Mouse (Mus musculus) ovary, adult 2 months (tissue): Measurements from ENCODE around the gene Chtop. TPM values are rescaled to one million over a fixed set of nuclear protein-coding genes. Genes with fewer than 3 reads are reported as not detected.

Experiments used
- polyA plus RNA-seq: library from polyadenylated mRNA; depleted of rRNA; stranded (reverse); fragments of >200 nt; gene quantifications from 2 replicates; pipeline ENCODE4 v1.2.3, GENCODE M21; 2012; rRNA removed

The Chtop gene
- 51.9 and 52.0 TPM in 2 replicates for polyA plus RNA-seq

DNA sequence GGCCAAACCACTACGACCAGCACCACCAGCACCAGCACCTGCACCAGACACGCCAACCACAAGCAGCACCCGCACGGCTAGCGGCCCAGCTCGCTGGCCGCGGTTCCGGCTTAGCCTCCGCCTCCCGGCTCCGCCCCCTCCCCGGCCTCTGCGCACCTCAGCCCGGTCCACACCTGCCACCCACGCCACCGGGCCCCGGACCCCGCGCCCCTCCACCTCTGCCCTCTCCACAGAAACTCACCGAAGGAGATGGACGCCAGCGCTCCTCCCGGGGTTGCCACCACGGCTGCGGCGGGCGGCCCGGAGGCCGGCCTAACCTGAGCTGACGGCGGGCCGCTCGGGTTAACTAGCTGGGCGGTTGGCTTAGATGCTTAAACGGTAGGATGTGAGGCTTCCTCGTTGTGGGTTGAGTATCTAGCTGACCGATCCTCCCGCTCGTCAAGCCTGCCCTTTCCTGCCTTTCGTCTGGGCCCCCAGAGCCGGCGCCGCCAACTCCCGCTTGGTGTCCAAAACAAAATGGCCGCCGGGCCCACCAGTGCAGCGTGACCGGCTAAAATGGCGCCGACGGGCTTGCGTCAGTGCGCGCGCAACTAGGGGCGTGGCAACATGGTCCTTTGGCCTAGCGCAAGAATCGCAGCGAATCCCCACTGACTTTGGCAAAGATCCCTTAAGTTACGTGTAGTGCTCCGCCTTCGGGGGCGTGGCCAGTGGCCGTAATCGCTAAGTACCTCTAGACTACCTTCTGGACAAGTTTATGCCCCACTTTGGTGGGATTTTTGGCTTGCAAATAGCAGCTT is at the start of gene Chtop:
TSS of gene Chtop (minus strand) at position 549 of the 797 bp plus-strand sequence.

DNA sequence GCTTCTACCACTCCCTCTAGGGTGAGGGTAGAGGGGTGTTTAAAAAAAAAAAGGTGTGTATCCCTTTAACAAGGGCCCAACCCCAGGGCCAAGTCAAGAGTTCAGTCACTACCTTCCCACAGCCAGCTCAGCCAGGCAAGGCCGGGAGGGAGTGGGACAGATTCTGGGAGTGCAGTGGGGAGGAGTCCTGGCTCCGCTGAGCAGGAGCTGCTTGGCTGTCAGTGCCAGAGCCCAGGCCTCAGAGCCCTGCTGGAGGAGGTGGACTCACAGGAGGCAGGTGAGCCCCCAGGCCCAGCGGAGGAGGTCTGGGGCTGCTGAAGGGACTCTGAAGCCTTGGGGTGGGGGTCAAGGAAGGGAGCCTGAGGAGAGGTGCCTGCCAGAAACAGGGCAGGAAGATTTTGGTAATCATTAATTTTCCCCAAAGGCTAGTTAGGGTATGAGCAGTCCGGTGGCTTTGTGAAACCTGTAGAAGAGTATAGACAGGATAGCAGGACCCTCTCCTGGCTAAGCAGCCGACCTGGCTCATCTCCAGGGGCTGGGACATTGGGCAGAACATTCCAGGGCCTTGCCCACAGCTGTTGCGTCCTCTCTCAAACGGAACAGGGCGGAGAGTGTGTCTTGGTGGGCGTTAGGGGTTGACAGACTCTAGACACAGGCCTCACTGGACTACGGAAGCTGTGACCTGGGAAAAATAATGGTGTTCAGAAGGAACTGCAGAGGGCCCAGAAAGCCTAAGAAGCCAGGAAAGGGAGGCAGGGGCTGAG is 28.0 kb upstream of the Chtop start, which contains the start of gene S100a16:
TSS of gene S100a16 (plus strand) at position 114 of the 764 bp plus-strand sequence.

DNA sequence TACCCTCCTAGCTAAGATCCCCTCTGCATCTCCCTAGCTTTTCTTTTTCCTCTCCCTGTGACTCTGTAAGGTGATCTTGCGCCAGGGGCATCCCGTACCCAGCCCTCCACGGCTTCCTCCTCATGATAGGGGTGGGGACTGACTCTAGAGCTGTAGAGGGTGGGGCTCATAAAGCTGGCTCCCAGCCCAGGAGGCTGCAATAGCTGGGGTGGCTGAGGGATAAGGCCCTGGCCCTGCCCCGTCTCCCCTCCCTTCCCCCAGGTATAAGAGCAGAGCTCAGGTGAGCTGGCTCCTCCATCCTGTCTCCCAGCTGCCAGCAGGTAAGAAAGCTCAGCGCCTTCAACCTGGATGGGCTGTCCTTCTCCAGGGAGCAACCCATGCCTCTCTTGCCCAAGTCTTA is 17.3 kb upstream of the Chtop start, which contains the start of gene S100a14:
TSS of gene S100a14 (plus strand) at position 277 of the 400 bp plus-strand sequence.

DNA sequence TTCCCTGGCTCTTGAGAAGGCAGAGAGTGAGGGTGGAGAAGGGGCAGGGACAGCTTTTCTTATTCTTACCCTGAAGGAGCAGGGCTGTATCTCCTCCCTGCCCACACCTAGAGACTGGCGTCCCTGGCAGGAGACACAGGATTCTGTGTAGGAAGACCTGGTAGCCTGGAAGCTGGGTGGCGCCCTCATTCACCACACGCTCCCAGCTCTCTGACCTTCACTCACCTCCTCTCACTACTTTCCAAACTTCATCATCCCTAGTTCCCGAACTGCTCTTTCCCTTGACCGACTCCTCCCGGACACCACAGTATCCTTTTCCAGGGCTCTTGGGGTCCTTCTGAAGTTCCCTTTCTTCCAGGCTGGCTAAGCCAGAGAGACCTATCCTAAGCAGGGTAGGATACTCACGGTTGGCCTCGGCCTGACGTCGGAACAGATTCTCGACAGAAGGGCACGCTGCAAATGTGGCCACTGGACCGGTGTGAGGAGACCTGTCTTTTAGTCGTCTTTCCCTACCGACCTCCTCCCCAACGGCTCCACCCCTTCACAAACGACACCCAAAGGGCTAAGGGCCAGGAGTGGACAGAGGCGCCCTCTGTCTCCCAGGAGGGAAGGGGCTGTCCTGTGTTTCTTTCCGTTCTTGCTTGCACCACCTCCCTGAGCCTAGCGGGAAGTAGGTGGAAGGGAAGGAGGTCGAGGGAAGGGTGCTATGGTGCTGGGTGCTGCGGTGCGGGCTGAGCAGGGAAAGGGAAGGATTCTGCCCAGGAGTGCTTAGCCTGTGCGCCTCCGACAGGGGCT is 4.7 kb upstream of the Chtop start, which contains the start of the genes S100a1 and S100a13:
TSS of gene S100a1 (minus strand) at position 597 of the 795 bp plus-strand sequence.
TSS of gene S100a13 (plus strand) at position 640 of the 795 bp plus-strand sequence.

DNA sequence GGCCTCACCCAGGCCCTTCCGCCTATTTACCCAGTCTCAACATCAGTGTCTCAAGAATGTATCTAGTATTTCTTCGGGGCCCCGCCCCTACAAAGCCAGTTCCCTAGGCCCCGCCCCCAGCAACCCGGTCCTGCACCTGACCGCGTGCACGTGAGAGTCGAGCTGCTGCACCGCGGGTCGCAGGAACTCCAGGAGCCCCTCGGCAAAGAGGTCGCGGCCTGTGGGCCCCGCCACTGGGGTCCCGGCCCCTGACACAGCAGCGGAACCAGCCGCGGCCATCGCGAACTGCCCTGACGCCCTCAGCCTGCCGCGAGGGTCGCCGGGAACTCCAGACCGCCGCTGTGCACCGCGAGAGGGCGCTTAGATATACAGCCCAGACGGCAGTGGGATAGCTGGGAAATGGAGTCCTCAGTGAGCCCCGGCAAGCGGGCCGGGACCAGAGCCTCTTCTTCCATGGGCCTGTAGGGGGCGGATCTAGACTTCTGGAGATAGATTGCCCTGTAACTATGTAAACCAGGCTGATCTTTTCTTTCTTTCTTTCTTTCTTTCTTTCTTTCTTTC is 18.5 kb downstream of the Chtop start, which contains the start of gene Snapin:
TSS of gene Snapin (minus strand) at position 338 of the 561 bp plus-strand sequence.

DNA sequence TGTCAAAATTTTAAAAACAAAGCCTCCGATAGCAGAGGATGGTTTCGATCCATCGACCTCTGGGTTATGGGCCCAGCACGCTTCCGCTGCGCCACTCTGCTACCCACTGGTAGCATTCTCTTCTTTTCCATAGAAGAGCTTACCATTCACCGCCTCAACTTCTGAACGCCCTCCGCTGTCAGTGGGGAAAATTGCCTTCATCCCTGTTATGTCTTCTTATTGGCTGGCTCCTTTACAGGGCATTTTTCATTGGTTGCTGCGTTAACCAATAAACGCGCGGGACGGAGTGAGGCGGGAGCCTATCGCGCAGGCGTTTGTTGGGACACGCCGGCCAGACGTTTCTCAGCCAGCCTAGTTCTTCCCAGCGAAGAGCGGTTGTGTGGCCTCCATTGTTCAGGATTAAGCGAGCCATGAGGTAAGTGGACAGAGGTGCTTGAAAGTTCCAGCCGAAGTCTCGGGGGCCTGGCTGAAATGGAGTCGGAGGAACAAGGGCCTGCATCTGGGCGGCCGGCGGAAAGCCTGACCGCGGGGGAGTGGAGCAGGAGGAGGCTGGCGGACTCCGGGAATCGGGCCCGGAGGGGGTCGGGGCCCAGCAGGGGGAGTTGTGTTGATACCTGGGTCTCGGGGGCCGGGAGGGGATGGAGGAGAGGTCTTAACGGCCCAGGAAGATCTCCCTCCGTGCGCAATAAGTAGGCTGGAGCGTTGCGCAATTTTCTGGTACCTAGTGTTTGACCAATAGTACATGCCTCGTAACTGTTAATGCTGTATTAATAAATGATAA is 33.3 kb downstream of the Chtop start, which contains the start of gene Ilf2:
TSS of gene Ilf2 (plus strand) at position 296 of the 781 bp plus-strand sequence.

DNA sequence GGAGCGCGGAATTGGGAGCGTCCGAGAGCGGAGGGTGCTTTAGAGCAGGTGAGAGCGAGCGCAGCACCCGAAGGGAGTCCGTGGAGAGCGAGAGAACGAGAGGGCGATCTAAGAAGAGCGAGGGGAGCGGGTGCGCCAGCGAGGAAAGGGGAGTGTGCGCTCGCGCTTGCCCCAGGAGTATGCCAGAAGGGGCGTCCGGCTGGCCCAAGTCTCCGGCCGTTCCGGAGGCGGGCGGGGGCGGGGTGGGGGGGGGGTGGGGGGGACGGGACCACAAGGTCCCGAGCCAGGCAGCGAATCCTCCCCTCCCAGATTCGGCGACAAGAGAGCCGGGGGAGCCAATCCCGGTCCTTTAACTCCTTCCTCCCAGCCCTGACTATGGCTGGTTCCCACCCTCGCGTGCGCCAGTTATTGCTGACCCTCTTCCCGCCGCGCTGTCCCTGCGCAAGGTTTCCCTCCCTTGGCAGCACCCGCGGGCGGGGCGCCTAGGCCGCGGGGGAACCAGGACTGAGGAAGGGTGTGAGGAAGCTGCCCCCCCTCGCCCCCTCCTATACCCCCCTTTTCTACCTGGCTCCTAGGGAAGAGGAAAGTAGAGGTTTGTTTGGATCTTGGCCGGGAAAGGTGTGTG is 43.5 kb downstream of the Chtop start, which contains the start of gene Npr1:
TSS of gene Npr1 (minus strand) at position 181 of the 625 bp plus-strand sequence.

Other genes starting within 250 kb of the Chtop start
- 46.7 and 50.1 TPM in 2 replicates for gene Dennd4b, start 244.3 kb downstream of the Chtop start, polyA plus RNA-seq
- 23.1 and 34.5 TPM in 2 replicates for gene Gatad2b, start 216.3 kb downstream of the Chtop start, polyA plus RNA-seq
- 89.8 and 106 TPM in 2 replicates for gene Slc27a3, start 119.6 kb downstream of the Chtop start, polyA plus RNA-seq
- 52.9 and 54.0 TPM in 2 replicates for gene Ints3, start 75.9 kb downstream of the Chtop start, polyA plus RNA-seq
- 182 and 195 TPM in 2 replicates for gene Npr1, start 43.6 kb downstream of the Chtop start, polyA plus RNA-seq
- gene Ilf2, start 33.4 kb downstream of the Chtop start, polyA plus RNA-seq = 22.2 and 28.1 TPM in 2 replicates
- 28.8 and 37.7 TPM in 2 replicates for gene Snapin, start 18.5 kb downstream of the Chtop start, polyA plus RNA-seq
- gene S100a1, start 4.9 kb upstream of the Chtop start, polyA plus RNA-seq = 48.7 and 59.7 TPM in 2 replicates
- 19.4 and 20.1 TPM in 2 replicates for gene S100a13, start 4.9 kb upstream of the Chtop start, polyA plus RNA-seq
- 0.15 and 0.22 TPM in 2 replicates for gene S100a14, start 17.4 kb upstream of the Chtop start, polyA plus RNA-seq
- 121 and 140 TPM in 2 replicates for gene S100a16, start 27.8 kb upstream of the Chtop start, polyA plus RNA-seq
- 2.2 and 2.4 TPM in 2 replicates for gene S100a3, start 51.1 kb upstream of the Chtop start, polyA plus RNA-seq
- gene S100a2, start 80.7 kb upstream of the Chtop start, polyA plus RNA-seq = not detected in 2 replicates
- not detected in 2 replicates for gene Gm42674, start 92.4 kb upstream of the Chtop start, polyA plus RNA-seq
- gene S100a4, start 94.3 kb upstream of the Chtop start, polyA plus RNA-seq = 31.2 and 38.9 TPM in 2 replicates
- gene S100a5, start 99.0 kb upstream of the Chtop start, polyA plus RNA-seq = not detected in 2 replicates
- 404 and 418 TPM in 2 replicates for gene S100a6, start 103.4 kb upstream of the Chtop start, polyA plus RNA-seq
- gene S100a7a, start 144.5 kb upstream of the Chtop start, polyA plus RNA-seq = 0.59 and 0.87 TPM in 2 replicates
- not detected in 2 replicates for gene S100a8, start 159.5 kb upstream of the Chtop start, polyA plus RNA-seq
- not detected in 2 replicates for gene S100a9, start 186.2 kb upstream of the Chtop start, polyA plus RNA-seq
- not detected in 2 replicates for gene Pglyrp4, start 217.4 kb upstream of the Chtop start, polyA plus RNA-seq